Mouse (Mus musculus) fat pad, adult 2 months (tissue): ENCODE measurements around the gene Gm10638.

Source experiments
- DNase-seq: peaks from one replicate; pipeline ENCODE4 v3.0.0-alpha.2; 2011; ENCODE audit warnings: low read depth, low spot score; ENCODE audit errors: extremely low read depth

The Gm10638 gene

GRCm38 (mm10) chr8:86781094-86781493 is 35.6 kb downstream of the Gm10638 start:
- DNase-seq: no peak

- DNase-seq: no peak
Measured at GRCm38 (mm10) chr8:86786498-86786897, 41.0 kb downstream of the Gm10638 start.

- DNase-seq: no peak
Measured at GRCm38 (mm10) chr8:86787891-86788420, 42.5 kb downstream of the Gm10638 start.

GRCm38 (mm10) chr8:86789576-86789975 is 44.1 kb downstream of the Gm10638 start:
- no peak for DNase-seq

- DNase-seq: no peak
Measured at GRCm38 (mm10) chr8:86791542-86791941, 46.0 kb downstream of the Gm10638 start.

- no peak for DNase-seq
Measured at GRCm38 (mm10) chr8:86794716-86795115, 49.2 kb downstream of the Gm10638 start.
